Mouse (Mus musculus): Measurements from ENCODE around the gene Aldh1b1. TPM values are rescaled to one million over a fixed set of nuclear protein-coding genes. Genes with fewer than 3 reads are reported as not detected.

The Aldh1b1 gene
- polyA plus RNA-seq, 1 experiment from 2014 or later, result 46.1 TPM

DNA sequence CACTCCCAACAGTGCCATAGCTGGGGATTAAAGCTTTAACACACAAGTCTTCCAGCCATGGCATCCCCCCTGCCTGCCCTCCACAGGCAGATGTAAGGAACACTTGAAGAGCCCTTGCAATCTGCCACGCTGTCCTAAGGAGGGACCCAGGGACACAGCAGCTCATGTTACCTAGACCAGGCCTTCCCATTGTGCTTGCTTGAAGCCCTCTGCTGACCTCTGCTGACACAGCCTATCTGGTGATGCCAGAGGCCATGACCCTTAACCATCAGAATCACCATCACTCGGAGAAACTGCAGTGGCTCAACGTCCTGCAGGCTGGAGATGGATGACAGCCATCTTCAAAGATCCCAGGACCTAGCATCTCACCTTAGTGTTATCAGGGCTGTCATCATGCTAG, 23.2 kb downstream of the Aldh1b1 start:
- Histone ChIP-seq H3K4me1 (peaks cover 86% of the 10 kb centered on the region), H3K9me3 (no peaks in the 10 kb centered on the region), H3K36me3 (peaks cover 2% of the 10 kb centered on the region; the same call in 1 of the 2 replicates), H3K4me3 (no peak overlapping the region), H3K27me3 (ENCODE audit: insufficient read depth, poor library complexity, severe bottlenecking) (peaks cover 50% of the 10 kb centered on the region), H3K27ac (peak overlapping the region; percentile 47; the same call in 1 of the 2 replicates)
- no peak for DNase-seq (ENCODE audit: low spot score)
- WGBS, result 31% methylated on average over 3 of the region's 3 CpGs

DNA sequence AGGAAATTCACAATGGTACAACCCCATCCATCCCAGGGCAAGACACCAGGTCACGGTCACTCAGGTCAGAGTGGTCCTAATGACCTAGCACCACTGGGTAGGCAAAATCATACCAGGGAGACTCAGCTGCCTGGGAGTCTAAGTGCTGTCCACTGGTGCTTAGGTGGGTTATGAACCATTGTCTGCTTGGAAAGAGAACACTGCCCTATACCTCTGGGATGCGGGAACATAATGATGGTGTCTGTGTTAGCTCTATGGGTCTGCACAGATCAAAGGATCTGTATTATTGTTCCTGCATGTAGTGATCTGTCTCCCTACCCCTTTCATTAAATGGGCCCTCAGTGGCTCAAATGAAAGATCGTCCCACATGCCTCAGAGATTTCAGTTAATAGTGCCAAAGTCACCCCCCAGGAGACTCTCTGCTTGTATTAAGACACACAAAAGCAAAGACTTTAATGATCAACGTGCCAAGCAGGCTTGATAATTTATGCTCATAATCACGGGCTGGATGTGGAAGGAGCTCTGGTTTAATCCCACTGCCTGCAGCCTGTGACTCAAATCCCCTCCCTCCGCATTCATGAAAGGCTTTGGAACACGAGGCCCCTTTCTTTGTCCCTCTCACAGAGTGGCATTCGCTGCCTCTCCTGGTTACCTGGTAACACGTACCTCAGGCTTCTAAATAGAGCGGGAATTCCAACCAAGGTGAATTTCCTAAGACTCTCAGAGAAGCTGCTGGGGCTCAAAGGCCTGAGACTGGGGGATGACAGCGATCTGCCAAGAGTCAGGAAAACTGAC, 24.2 kb downstream of the Aldh1b1 start:
- Histone ChIP-seq H3K4me3 (no peak overlapping the region), H3K27ac (peak overlapping the region; percentile 69), H3K27me3 (ENCODE audit: insufficient read depth, poor library complexity, severe bottlenecking) (peaks cover 59% of the 10 kb centered on the region), H3K4me1 (peaks cover 81% of the 10 kb centered on the region), H3K36me3 (peaks cover 2% of the 10 kb centered on the region; the same call in 1 of the 2 replicates), H3K9me3 (no peaks in the 10 kb centered on the region)
- DNase-seq (ENCODE audit: low spot score), result no peak
- 31% methylated on average over 11 of the region's 11 CpGs for WGBS

DNA sequence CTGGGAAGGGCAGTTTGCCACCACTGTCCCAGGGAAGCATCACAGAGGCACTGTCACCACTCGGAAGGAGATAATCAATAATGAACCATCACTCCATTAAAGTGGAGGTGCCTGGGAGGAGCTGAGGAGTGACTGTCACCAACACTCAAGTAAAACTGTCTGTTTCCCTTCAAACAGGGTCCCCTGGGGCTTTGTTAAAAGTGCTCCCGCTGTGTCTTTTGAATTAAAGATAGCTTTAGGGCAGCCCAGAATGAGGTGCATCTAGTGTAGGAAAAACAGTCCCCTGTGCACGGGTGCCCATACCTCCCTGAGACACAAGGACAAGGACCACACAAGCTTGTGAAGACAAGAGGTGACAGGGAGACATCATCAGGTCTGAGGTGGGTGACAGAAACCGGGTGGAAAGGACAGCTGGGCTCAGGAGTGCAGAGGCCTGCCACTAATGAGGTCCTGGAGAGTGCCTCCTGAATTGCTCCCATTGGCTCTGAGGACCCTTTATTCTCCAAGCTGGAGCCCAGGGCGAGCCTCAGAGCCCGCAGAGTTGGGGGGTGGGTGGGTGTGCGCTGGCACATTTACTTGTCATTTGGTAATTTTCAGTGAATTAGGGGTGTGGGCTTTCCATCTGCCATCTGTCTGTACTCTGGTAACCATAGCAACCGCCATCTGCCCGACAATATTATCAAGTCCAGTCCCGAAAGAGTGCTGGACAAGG, 25.4 kb downstream of the Aldh1b1 start:
- DNase-seq (ENCODE audit: low spot score), result peak; percentile 90

DNA sequence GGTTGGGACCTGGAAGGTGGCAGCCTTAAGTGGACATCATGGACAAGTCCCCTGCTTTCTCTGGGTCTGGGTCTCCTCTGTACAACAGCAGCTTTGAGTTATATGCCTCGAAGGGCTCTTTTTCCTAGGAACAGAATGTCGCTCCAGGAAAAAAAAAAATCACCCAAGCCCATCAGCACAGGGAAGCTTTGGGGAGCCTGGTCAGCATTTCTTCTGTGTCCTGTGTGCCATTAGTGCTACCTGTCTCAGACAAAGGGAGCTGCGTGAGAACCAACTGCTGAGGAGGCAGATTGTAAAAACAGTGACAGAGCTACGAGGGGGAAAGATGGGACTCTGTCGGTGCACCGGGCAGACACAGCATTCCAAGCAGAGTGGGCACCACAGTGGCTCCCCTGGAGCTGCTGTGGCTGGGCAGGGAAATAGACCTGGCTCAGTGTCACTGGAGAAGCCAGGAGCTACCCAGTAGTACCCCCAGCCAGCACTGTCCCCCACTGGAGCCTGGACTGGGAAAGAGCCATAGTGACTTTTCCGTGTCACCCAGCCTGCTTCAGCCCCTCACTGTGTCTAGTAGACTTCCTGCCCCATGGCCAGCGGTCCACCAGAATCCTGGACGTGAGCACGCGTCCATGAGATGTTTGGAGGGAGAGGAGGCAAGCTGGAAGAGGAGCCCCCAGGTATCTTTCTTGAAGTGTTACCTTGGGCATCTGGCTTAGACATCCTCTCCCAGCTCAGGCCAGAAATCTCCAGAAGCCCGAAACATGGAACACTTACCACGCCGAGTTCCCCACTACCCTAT, 26.1 kb downstream of the Aldh1b1 start:
- 25% methylated on average over 14 of the region's 14 CpGs for WGBS
- Histone ChIP-seq H3K27me3 (ENCODE audit: insufficient read depth, poor library complexity, severe bottlenecking) (peaks cover 79% of the 10 kb centered on the region), H3K4me3 (peak overlapping the region; percentile 66), H3K36me3 (peaks cover 2% of the 10 kb centered on the region; the same call in 1 of the 2 replicates), H3K4me1 (peaks cover 68% of the 10 kb centered on the region), H3K9me3 (no peaks in the 10 kb centered on the region), H3K27ac (peak overlapping the region; percentile 85)
- no peak for DNase-seq (ENCODE audit: low spot score)

More for the DNA sequence above, 25.4 kb downstream of the Aldh1b1 start:
- Histone ChIP-seq H3K4me1 (peaks cover 75% of the 10 kb centered on the region), H3K4me3 (peak overlapping the region; percentile 66), H3K27ac (peak overlapping the region; percentile 85), H3K27me3 (ENCODE audit: insufficient read depth, poor library complexity, severe bottlenecking) (peaks cover 72% of the 10 kb centered on the region), H3K9me3 (no peaks in the 10 kb centered on the region), H3K36me3 (peaks cover 2% of the 10 kb centered on the region; the same call in 1 of the 2 replicates)
- 5% methylated on average over 10 of the region's 10 CpGs for WGBS

DNA sequence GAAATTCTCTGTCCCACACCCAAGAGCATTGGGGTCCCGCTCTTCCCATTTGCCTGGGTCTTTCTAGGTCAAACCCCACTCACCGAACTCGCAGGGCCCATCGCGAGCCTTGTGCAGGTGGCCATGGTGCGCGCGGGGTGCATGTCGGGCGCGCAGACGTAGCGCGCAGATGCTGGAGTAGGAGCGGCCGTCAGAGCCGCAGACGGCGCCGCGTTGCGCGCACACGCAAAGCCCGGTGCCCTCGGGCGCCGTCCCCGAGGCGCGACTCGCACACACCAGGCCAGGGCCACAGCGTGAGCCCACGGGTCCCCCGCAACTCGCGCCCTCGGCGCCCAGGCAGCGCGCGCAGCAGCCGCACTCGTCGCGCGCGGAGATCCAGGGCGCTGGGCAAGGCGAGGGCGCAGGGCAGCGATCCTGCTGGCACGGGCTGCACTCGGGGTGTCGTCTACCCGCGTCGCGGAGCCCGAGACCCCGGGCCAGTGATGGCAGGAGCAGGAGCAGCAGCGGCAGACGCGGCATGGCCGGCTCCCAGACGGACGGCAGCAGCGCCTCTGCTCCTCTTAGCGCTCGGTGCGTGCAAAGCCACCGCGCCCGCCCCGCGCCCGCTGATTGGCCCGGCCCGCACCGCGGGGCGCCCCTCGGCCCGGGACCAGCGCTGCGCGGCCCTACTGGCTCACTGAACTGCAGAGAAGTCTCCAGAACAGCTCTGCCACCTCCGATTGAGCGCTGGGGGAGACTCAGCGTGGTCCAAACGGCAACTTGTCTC, 27.6 kb downstream of the Aldh1b1 start, which contains the start of gene Igfbpl1:
Igfbpl1 (minus strand) TSS at position 649 of the 766 bp plus-strand sequence.
- under 1% methylated on average over 91 of the region's 91 CpGs for WGBS
- DNase-seq (ENCODE audit: low spot score), result no peak
- Histone ChIP-seq H3K4me1 (peaks cover 53% of the 10 kb centered on the region), H3K27ac (peak within 1 kb of the TSS; percentile 85), H3K4me3 (peak within 1 kb of the TSS; percentile 66), H3K9me3 (no peaks in the 10 kb centered on the region), H3K27me3 (ENCODE audit: insufficient read depth, poor library complexity, severe bottlenecking) (peaks cover 88% of the 10 kb centered on the region), H3K36me3 (no peaks in the 10 kb centered on the region)

DNA sequence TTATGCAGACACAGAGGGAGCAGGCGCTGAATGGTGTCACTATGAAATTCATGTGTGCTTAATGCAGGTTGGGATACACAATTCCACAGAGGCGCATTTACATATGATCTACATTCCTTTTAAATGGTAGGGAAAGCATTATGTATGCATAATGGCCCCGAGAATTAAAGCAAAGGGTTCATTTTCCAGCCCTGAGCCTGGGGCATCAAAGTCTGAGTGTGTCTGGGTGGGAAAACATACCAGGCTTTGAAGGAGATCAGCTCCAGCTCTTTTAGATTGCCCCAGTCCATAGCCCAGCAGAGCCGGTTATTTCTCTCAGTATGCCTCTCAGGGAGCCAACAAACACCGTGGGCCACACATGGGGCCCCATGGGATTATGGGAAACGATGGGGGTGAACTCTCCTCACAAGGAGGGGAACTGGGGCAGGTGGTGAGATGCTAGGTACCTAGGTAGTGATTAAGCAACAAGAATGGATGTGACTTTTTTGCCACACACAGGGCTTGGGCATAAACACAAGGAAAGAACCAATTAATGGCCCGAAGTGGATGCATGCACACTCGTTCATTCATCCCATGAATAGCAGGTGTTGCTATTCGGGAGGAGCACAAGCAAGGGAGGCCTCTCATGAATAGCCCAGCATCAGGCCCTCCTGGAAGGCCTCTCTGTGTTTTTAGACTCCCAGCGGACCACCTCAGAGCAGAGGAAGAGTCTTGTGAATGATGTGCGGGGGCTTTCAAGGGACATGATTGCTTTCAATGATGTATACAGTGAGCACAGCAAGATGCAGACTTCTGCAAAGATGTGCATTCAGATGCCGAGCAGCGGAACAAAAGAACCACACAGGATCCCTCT, 31.3 kb downstream of the Aldh1b1 start:
- 66% methylated on average over 13 of the region's 13 CpGs for WGBS
- DNase-seq (ENCODE audit: low spot score), result no peak
- H3K27me3 ChIP-seq (ENCODE audit: insufficient read depth, poor library complexity, severe bottlenecking), result peaks cover 69% of the 10 kb centered on the region

DNA sequence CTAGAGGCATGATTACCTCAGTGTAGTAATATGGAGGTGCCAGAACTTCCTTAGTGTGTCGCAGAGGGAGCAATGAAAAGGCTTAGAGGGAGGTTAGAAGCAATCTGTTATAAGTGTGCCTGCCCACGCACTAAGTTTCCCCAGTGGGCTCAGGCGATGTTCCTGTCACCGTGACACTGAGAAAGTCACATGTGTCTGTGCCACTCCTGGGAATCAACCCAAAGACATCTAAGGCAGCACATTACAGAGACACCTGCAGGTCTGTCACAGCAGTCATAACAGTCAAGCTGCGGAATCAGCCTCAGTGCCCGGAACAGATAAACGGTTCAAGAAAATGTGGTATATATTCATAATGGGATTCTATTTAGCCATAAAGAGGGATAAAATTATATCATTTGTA, 33.2 kb downstream of the Aldh1b1 start:
- H3K27me3 ChIP-seq (ENCODE audit: insufficient read depth, poor library complexity, severe bottlenecking), result peaks cover 50% of the 10 kb centered on the region
- no peaks in the 10 kb centered on the region for H3K9me3 ChIP-seq
- no peaks in the 10 kb centered on the region for H3K36me3 ChIP-seq
- no peak overlapping the region for H3K27ac ChIP-seq
- no peak for DNase-seq (ENCODE audit: low spot score)
- 90% methylated on average over 7 of the region's 7 CpGs for WGBS
- H3K4me3 ChIP-seq, result no peak overlapping the region
- peaks cover 18% of the 10 kb centered on the region; the same call in 1 of the 2 replicates for H3K4me1 ChIP-seq

More for the DNA sequence above, 31.3 kb downstream of the Aldh1b1 start:
- Histone ChIP-seq H3K4me1 (peaks cover 32% of the 10 kb centered on the region), H3K4me3 (no peak overlapping the region), H3K36me3 (no peaks in the 10 kb centered on the region), H3K27ac (no peak overlapping the region; the same call in 1 of the 2 replicates), H3K9me3 (no peaks in the 10 kb centered on the region)

DNA sequence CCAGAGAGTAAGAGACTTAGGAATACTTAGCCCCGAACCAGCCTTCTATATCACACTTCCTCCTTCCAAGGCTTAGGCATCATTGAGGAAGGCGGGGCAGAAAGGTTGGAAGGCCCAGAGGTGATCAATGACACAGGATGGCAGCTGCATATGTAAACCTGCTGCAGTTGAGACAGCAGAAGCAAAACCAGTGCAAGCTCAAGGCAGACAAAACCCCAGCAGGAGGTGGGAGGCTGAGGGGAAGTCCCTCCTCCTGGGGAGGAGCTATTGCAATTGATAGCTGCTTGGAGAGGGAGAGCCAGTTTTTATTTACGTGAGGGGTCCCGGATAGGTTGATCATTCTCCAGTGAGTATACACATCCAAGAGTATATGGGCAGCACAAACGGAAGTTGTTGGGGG, 34.6 kb downstream of the Aldh1b1 start:
- Histone ChIP-seq H3K4me1 (peaks cover 16% of the 10 kb centered on the region; the same call in 1 of the 2 replicates), H3K9me3 (no peaks in the 10 kb centered on the region), H3K27ac (no peak overlapping the region), H3K27me3 (ENCODE audit: insufficient read depth, poor library complexity, severe bottlenecking) (peaks cover 35% of the 10 kb centered on the region), H3K36me3 (no peaks in the 10 kb centered on the region), H3K4me3 (no peak overlapping the region)
- DNase-seq (ENCODE audit: low spot score), result no peak
- 49% methylated on average over 5 of the region's 5 CpGs for WGBS

DNA sequence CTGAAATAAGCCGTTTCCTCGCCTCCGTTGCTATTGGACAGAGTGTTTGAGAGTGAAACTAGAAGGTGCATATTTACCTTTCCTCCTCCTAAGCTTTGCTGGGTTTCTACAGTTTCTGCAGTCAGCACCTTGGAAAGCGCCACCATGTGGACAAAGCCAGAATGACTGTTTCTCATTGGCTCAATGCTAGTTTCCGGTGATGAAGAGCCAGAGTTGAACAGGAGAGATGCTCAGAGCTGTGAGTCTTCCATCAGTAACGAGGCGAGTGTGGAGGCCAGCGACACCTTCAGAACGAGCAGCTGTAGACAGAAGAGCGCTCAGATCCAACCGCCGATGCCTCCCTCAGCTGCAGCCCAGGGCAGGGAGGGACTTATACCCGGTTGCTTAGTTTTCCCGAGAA, 45.5 kb downstream of the Aldh1b1 start:
- 39% methylated on average over 14 of the region's 14 CpGs for WGBS

DNA sequence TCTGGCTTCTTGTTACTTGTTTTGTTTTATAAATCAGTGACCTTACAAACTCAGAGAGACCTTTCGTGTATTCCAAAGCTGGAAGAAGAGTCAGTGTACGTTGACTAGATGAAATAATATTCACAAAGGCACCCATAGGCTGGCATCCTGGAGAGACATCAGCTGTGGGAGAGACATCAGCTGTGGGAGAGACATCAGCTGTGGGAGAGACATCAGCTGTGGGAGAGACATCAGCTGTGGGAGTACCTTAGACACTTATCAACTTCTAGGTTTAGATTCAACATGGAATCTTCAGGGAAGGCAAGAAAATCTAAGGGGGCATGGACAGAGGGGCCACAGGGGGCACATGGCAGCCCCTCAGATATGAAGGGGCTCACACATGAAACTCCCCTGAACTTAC, 47.4 kb downstream of the Aldh1b1 start:
- no peak overlapping the region for H3K4me3 ChIP-seq

More for the DNA sequence above, 45.5 kb downstream of the Aldh1b1 start:
- Histone ChIP-seq H3K27me3 (ENCODE audit: insufficient read depth, poor library complexity, severe bottlenecking) (peaks cover 41% of the 10 kb centered on the region), H3K36me3 (no peaks in the 10 kb centered on the region), H3K4me3 (no peak overlapping the region), H3K27ac (no peak overlapping the region), H3K4me1 (peaks cover 10% of the 10 kb centered on the region), H3K9me3 (no peaks in the 10 kb centered on the region)
- no peak for DNase-seq (ENCODE audit: low spot score)

DNA sequence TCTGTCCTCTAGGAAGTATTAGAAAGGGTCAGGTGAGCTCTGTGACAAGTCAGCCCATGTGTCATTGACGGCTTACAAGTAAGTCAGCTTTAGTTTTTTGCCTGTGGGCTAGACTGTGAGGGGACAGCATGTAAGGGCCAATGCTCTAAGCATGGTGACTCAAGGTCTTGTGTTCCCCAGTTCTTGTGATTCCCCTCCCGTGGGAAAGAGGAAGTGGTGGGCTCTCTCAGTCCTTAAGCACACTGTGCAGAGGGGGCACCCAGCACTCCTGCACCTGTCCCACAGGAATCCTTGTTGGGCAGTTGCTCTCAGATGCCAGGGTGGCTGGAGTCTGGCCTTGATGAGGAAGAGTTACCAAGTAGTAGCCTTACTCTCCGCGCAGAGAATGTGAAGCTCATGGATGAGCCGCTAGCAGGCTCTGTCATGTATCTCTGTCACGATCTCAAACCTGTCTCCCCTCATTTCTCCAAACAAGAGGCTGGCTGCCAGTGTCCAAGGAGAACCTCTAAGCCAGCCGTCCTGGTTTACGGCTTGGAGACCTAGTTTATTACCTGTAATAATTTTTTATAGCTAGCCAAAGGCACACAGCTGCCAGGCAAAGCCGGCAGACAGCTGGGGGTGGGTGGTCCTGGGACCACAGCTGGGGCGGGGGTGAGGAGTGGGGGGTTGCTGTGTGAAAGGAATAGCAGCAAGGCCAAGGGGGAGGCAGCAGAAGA, 49.4 kb downstream of the Aldh1b1 start, which contains the start of gene Stra6l:
Stra6l (plus strand) TSS at position 556 of the 716 bp plus-strand sequence.
- WGBS, result 60% methylated on average over 10 of the region's 10 CpGs
- Histone ChIP-seq H3K4me1 (peaks cover 19% of the 10 kb centered on the region), H3K27me3 (ENCODE audit: insufficient read depth, poor library complexity, severe bottlenecking) (peaks cover 74% of the 10 kb centered on the region), H3K27ac (no peak within 1 kb of the TSS), H3K9me3 (no peaks in the 10 kb centered on the region), H3K4me3 (no peak within 1 kb of the TSS), H3K36me3 (no peaks in the 10 kb centered on the region)
- DNase-seq (ENCODE audit: low spot score), result no peak

More for the DNA sequence above, 47.4 kb downstream of the Aldh1b1 start:
- no peaks in the 10 kb centered on the region for H3K36me3 ChIP-seq
- H3K27me3 ChIP-seq (ENCODE audit: insufficient read depth, poor library complexity, severe bottlenecking), result peaks cover 57% of the 10 kb centered on the region
- 91% methylated on average over 2 of the region's 2 CpGs for WGBS
- H3K9me3 ChIP-seq, result no peaks in the 10 kb centered on the region
- no peak overlapping the region for H3K27ac ChIP-seq
- no peak for DNase-seq (ENCODE audit: low spot score)
- H3K4me1 ChIP-seq, result peaks cover 10% of the 10 kb centered on the region

Measured in heart, embryonic 10.5 days (tissue).